Mouse (Mus musculus) kidney, adult 2 months (tissue): Measurements from ENCODE around the gene Bckdha.

Source experiments
- CTCF ChIP-seq: fragments of 200-500 bp; conservative IDR thresholded peaks from 2 replicates; pipeline ENCODE4 v1.5.1; 2011; ENCODE audit warnings: low read depth, mild to moderate bottlenecking, control low read depth, low read length, moderate library complexity, mixed read lengths; ENCODE audit not compliant: insufficient read depth, insufficient read length
- POLR2A ChIP-seq: fragments of 200-500 bp; IDR thresholded peaks from one replicate; pipeline ENCODE4 v1.6.1; 2011; ENCODE audit warnings: low read depth, low read length, control low read depth

- TF ChIP-seq POLR2A = no peak
- TF ChIP-seq CTCF = no peak
These were observed 19.0 kb downstream of the Bckdha start for GRCm38 (mm10) chr7:25639754-25640153.
